Mouse (Mus musculus) liver, embryonic 14.5 days (tissue): ENCODE measurements around the gene Dock6. TPM values are rescaled to one million over a fixed set of nuclear protein-coding genes. Genes with fewer than 3 reads are reported as not detected.

ENCODE experiments used
- ATAC-seq: fragments of 200-750 bp; cut with Nextera tagmentation; 2 replicates; pipeline ENCODE4 v1.8.0; 2017; ENCODE audit warnings: moderate number of reproducible peaks, mild to moderate bottlenecking, moderate library complexity; ENCODE audit not compliant: insufficient read depth
- DNase-seq, 3 experiments: peaks; one replicate each; pipeline ENCODE4 v3.0.0-alpha.2; 2012 to 2013; ENCODE audit warnings: low read depth in 3 of 3, low spot score in 3 of 3
- H3K27ac ChIP-seq: fragments of 300-500 bp; sonication (generic); 2 replicates; pipeline ENCODE4 v1.5.1; 2014; ENCODE audit warnings: moderate library complexity, mild to moderate bottlenecking, control low read depth, inconsistent platforms
- H3K27me3 ChIP-seq: fragments of 300-500 bp; sonication (generic); 2 replicates; pipeline ENCODE4 v1.6.1; 2014; ENCODE audit warnings: mild to moderate bottlenecking, low read length, moderate library complexity; ENCODE audit not compliant: control insufficient read depth, insufficient read depth
- H3K36me3 ChIP-seq: fragments of 300-500 bp; sonication (generic); replicated peaks from 2 replicates; pipeline ENCODE4 v1.6.1; 2014; ENCODE audit warnings: low read depth; ENCODE audit not compliant: control insufficient read depth, insufficient read depth
- H3K4me1 ChIP-seq, 2 experiments: fragments of 200-500 bp in 1 of 2; fragments of 300-500 bp in 1 of 2; sonication (generic) in 1 of 2; replicated peaks; 2 replicates each; pipeline ENCODE4 v1.6.1; 2012 to 2014; ENCODE audit warnings: antibody characterized with exemption in 1 of 2, inconsistent platforms in 1 of 2, low read length in 1 of 2; ENCODE audit not compliant: control insufficient read depth in 2 of 2, insufficient read depth in 2 of 2
- H3K4me2 ChIP-seq: fragments of 300-500 bp; sonication (generic); 2 replicates; pipeline ENCODE4 v1.6.1; 2014; ENCODE audit warnings: low read depth, mild to moderate bottlenecking, control low read depth, moderate library complexity
- H3K4me3 ChIP-seq, 2 experiments: fragments of 200-500 bp in 1 of 2; fragments of 300-500 bp in 1 of 2; sonication (generic) in 1 of 2; 2 replicates each; pipeline ENCODE4 v1.5.1; 2012 to 2014; ENCODE audit warnings: low read depth in 2 of 2, low read length in 2 of 2, mild to moderate bottlenecking in 2 of 2, control low read depth in 1 of 2, inconsistent platforms in 1 of 2, moderate library complexity in 1 of 2; ENCODE audit not compliant: insufficient read depth in 1 of 2
- H3K9ac ChIP-seq: fragments of 300-500 bp; sonication (generic); replicated peaks from 2 replicates; pipeline ENCODE4 v1.6.1; 2014; ENCODE audit warnings: mild to moderate bottlenecking, control low read depth, moderate library complexity
- H3K9me3 ChIP-seq: fragments of 300-500 bp; sonication (generic); 2 replicates; pipeline ENCODE4 v1.6.1; 2016; ENCODE audit warnings: low read length, mixed read lengths; ENCODE audit not compliant: control insufficient read depth
- CTCF ChIP-seq: IDR thresholded peaks from 2 replicates; pipeline ENCODE4 v1.5.1; 2016; ENCODE audit warnings: antibody characterized with exemption, low read depth, control low read depth
- EP300 ChIP-seq: IDR thresholded peaks from 2 replicates; pipeline ENCODE4 v1.6.1; 2016; ENCODE audit warnings: antibody characterized with exemption, low read depth
- WGBS: fragments of 180-500 bp; shearing (Covaris S2); extraction: QIAGEN DNeasy Blood & Tissue Kit; methylation state at CpG from one replicate; pipeline ENCODE4 v1.1.7; 2014; ENCODE audit not compliant: insufficient replicate concordance; 5-methylcytosine and 5-hydroxymethylcytosine counted together
- polyA plus RNA-seq, 2 experiments: library from polyadenylated mRNA; depleted of rRNA in 1 of 2; stranded (reverse) in 1 of 2; unstranded in 1 of 2; fragments of >200 nt; fragmentation: Nextera tagmentation in 1 of 2; extraction: Ambion mirVana in 1 of 2; gene quantifications; 2 replicates each; pipeline versions ENCODE4 v1.2.1 to v1.2.3; 2012 to 2014

The Dock6 gene
- polyA plus RNA-seq, 2 experiments = 2.1 to 9.0 TPM

GRCm38 (mm10) chr9:21803986-21804644 is 48.3 kb downstream of the Dock6 start:
- Histone ChIP-seq H3K27ac (no peak overlapping the region), H3K4me2 (no peak overlapping the region), H3K36me3 (no peaks in the 10 kb centered on the region)

GRCm38 (mm10) chr9:21801591-21801990 is 50.8 kb downstream of the Dock6 start:
- no peaks in the 10 kb centered on the region for H3K9me3 ChIP-seq
- WGBS = 68% methylated on average over 7 of the region's 7 CpGs
- DNase-seq (no peak), ATAC-seq (no peak)
- H3K36me3 ChIP-seq = no peaks in the 10 kb centered on the region
- H3K4me1 ChIP-seq = peaks cover 0 to 7% of the 10 kb centered on the region in 2 experiments; a peak in 3 of 4 replicates
- H3K27me3 ChIP-seq = no peaks in the 10 kb centered on the region; the same call in 1 of the 2 replicates
- H3K27ac ChIP-seq = no peak overlapping the region
- H3K4me2 ChIP-seq = no peak overlapping the region
- no peak overlapping the region for H3K9ac ChIP-seq
- TF ChIP-seq CTCF (no peak), EP300 (no peak)
- no peak overlapping the region for H3K4me3 ChIP-seq

More at GRCm38 (mm10) chr9:21803986-21804644, 48.3 kb downstream of the Dock6 start:
- DNase-seq = peak; percentile 35 to 58 (median 43)
- no peak overlapping the region for H3K9ac ChIP-seq
- peak; percentile 96 for TF ChIP-seq CTCF
- no peak for TF ChIP-seq EP300
- H3K4me1 ChIP-seq = peaks cover 0 to 7% of the 10 kb centered on the region in 2 experiments; a peak in 2 of 4 replicates
- 32% methylated on average over 13 of the region's 13 CpGs for WGBS
- H3K27me3 ChIP-seq = no peaks in the 10 kb centered on the region
- H3K9me3 ChIP-seq = no peaks in the 10 kb centered on the region
- H3K4me3 ChIP-seq = no peak overlapping the region
- peak; percentile 42 for ATAC-seq

- Histone ChIP-seq H3K27ac (no peak overlapping the region), H3K4me2 (no peak overlapping the region), H3K4me1 (peaks cover 0 to 5% of the 10 kb centered on the region in 2 experiments; a peak in 3 of 4 replicates), H3K27me3 (no peaks in the 10 kb centered on the region; the same call in 1 of the 2 replicates), H3K4me3 (no peak overlapping the region), H3K9me3 (no peaks in the 10 kb centered on the region), H3K36me3 (no peaks in the 10 kb centered on the region), H3K9ac (no peak overlapping the region)
- 67% methylated on average over 7 of the region's 7 CpGs for WGBS
- no peak for DNase-seq
- no peak for ATAC-seq
- TF ChIP-seq EP300 (no peak), CTCF (no peak)
These were observed 51.3 kb downstream of the Dock6 start for GRCm38 (mm10) chr9:21801121-21801520.

- peak; percentile 27; the same call in 1 of the 2 replicates for ATAC-seq
These were observed 53.5 kb downstream of the Dock6 start for GRCm38 (mm10) chr9:21799010-21799350.

GRCm38 (mm10) chr9:21798345-21799009 is 54.0 kb downstream of the Dock6 start, which contains the start of gene Kank2:
Gene Kank2, minus strand, starts transcription at chr9:21798744.
- Histone ChIP-seq H3K9ac (peak within 1 kb of the TSS; percentile 63), H3K27ac (no peak within 1 kb of the TSS), H3K4me1 (peaks cover 0 to 5% of the 10 kb centered on the region in 2 experiments; a peak in 3 of 4 replicates), H3K27me3 (no peaks in the 10 kb centered on the region; the same call in 1 of the 2 replicates), H3K4me3 (peak within 1 kb of the TSS; percentile 55 to 66), H3K36me3 (no peaks in the 10 kb centered on the region), H3K9me3 (no peaks in the 10 kb centered on the region), H3K4me2 (peak within 1 kb of the TSS; percentile 56)
- TF ChIP-seq EP300 (no peak), CTCF (no peak)
- under 1% methylated on average over 52 of the region's 52 CpGs for WGBS
- ATAC-seq (peak; percentile 75), DNase-seq (peak; percentile 32 to 36 (median 35))

More at GRCm38 (mm10) chr9:21799010-21799350, 53.5 kb downstream of the Dock6 start:
- Histone ChIP-seq H3K4me1 (peaks cover 0 to 5% of the 10 kb centered on the region in 2 experiments; a peak in 3 of 4 replicates), H3K9ac (no peak overlapping the region), H3K9me3 (no peaks in the 10 kb centered on the region), H3K4me3 (peak overlapping the region; percentile 55 to 66; a peak in 3 of 4 replicates), H3K4me2 (peak overlapping the region; percentile 56), H3K36me3 (no peaks in the 10 kb centered on the region), H3K27me3 (no peaks in the 10 kb centered on the region; the same call in 1 of the 2 replicates), H3K27ac (no peak overlapping the region)
- TF ChIP-seq EP300 (no peak), CTCF (no peak)
- DNase-seq = peak in 1 of 3 experiments; percentile 14
- 48% methylated on average over 3 of the region's 3 CpGs for WGBS
